Comparison of ENCODE assay signal across 10 mouse cellular contexts in the genomic region with DNA sequence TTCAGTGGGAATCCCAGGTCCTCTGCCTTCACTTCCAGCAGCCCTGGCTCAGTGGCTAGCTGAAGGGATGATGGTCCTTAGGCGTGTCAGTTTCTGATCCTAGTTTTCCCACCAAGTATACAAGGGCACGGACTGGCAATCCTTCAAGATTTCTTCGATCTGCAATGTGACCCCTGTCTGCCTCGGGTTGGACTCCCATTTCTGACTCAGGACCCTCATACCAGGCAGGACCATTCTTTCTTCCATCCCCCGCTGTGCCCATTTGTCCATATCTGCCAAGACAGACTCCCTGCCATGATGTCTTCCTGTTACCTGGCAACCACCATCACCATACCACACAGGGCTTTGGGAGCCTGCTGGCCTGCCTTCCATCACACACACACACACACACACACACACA.
A peak's percentile ranks its signal among the peaks of the same experiment; 100 is the strongest.
DNase-seq lines count a peak whose midpoint lies in the region; ATAC-seq and TF ChIP-seq lines count a peak whose summit lies in the region.
"Had no signal": no experiment of that assay in that cellular context is flagged by ENCODE, and none has a peak within 500 bp of the region (broad histone marks: within the 10 kb centered on the region; RNA-seq: fewer than 3 reads in every experiment).

No protein-coding gene starts in this region.

- no peak overlapping the region for H3K4me3 ChIP-seq in forebrain, embryonic 10.5 days
- no peak overlapping the region for H3K4me3 ChIP-seq in forebrain, embryonic 15.5 days
- no peak overlapping the region for H3K4me3 ChIP-seq in cerebellum, adult 2 months (replicated peaks; ENCODE audit: insufficient read depth, low read depth, low read length)
- H3K4me3 ChIP-seq in hindbrain, embryonic 12.5 days: no peak overlapping the region
- no peak overlapping the region for H3K4me3 ChIP-seq in midbrain, postnatal 0 days (ENCODE audit: low read depth, low read length)

- peak overlapping the region; percentile 63; the same call in 1 of the 2 replicates for H3K27ac ChIP-seq in forebrain, embryonic 10.5 days
- no peak overlapping the region for H3K27ac ChIP-seq in forebrain, embryonic 15.5 days (replicated peaks)
- peak overlapping the region; percentile 98 for H3K27ac ChIP-seq in cerebellum, adult 2 months (ENCODE audit: insufficient read depth, low read length)
- H3K27ac ChIP-seq in hindbrain, embryonic 12.5 days: peak overlapping the region; percentile 3; the same call in 1 of the 2 replicates
- no peak overlapping the region for H3K27ac ChIP-seq in midbrain, postnatal 0 days (ENCODE audit: low read depth, low read length)

- peaks cover 75% of the 10 kb centered on the region for H3K4me1 ChIP-seq in forebrain, embryonic 10.5 days
- H3K4me1 ChIP-seq in forebrain, embryonic 15.5 days: peaks cover 59% of the 10 kb centered on the region
- peaks cover 64% of the 10 kb centered on the region for H3K4me1 ChIP-seq in cerebellum, adult 2 months (ENCODE audit: control insufficient read depth, insufficient read depth, low read length)
- peaks cover 55% of the 10 kb centered on the region for H3K4me1 ChIP-seq in hindbrain, embryonic 12.5 days
- 0 out of 2 replicates have a peak, but pooled peaks cover 3% of the 10 kb centered on the region for H3K4me1 ChIP-seq in midbrain, postnatal 0 days (ENCODE audit: insufficient read depth, low read length)

- no peak for TF ChIP-seq POLR2A in cerebellum, adult 2 months (IDR thresholded peaks at IDR 0.05; ENCODE audit: borderline replicate concordance, insufficient read depth, low read length)

- no peak overlapping the region for H3K9ac ChIP-seq in forebrain, embryonic 15.5 days (replicated peaks)
- no peak overlapping the region; the same call in 1 of the 2 replicates for H3K9ac ChIP-seq in hindbrain, embryonic 12.5 days
- H3K9ac ChIP-seq in midbrain, postnatal 0 days (replicated peaks; ENCODE audit: low read length, poor library complexity, severe bottlenecking): no peak overlapping the region

- H3K27me3 ChIP-seq in forebrain, embryonic 10.5 days (ENCODE audit: poor library complexity, severe bottlenecking): peaks cover 13% of the 10 kb centered on the region; the same call in 1 of the 2 replicates
- H3K27me3 ChIP-seq in forebrain, embryonic 15.5 days: no peaks in the 10 kb centered on the region
- no peaks in the 10 kb centered on the region for H3K27me3 ChIP-seq in cerebellum, adult 2 months (ENCODE audit: control insufficient read depth, insufficient read depth, low read length)
- H3K27me3 ChIP-seq in hindbrain, embryonic 12.5 days: peaks cover 9% of the 10 kb centered on the region
- no peaks in the 10 kb centered on the region for H3K27me3 ChIP-seq in midbrain, postnatal 0 days (ENCODE audit: insufficient read depth, low read length)

- 79% methylated on average over 5 of the region's 5 CpGs for whole genome bisulfite sequencing in forebrain, embryonic 10.5 days
- 55% methylated on average over 5 of the region's 5 CpGs for WGBS in forebrain, embryonic 15.5 days
- WGBS in cerebellum, adult 2 months: 6% methylated on average over 5 of the region's 5 CpGs
- WGBS in hindbrain, embryonic 12.5 days: 40% methylated on average over 5 of the region's 5 CpGs
- WGBS in midbrain, postnatal 0 days: 38% methylated on average over 5 of the region's 5 CpGs

- no peaks in the 10 kb centered on the region for H3K36me3 ChIP-seq in forebrain, embryonic 10.5 days (replicated peaks)
- no peaks in the 10 kb centered on the region for H3K36me3 ChIP-seq in forebrain, embryonic 15.5 days
- H3K36me3 ChIP-seq in hindbrain, embryonic 12.5 days: no peaks in the 10 kb centered on the region
- H3K36me3 ChIP-seq in midbrain, postnatal 0 days (ENCODE audit: insufficient read depth, low read length): no peaks in the 10 kb centered on the region

- H3K4me2 ChIP-seq in forebrain, embryonic 15.5 days (replicated peaks): no peak overlapping the region
- no peak overlapping the region for H3K4me2 ChIP-seq in hindbrain, embryonic 12.5 days (replicated peaks)
- H3K4me2 ChIP-seq in midbrain, postnatal 0 days (ENCODE audit: low read depth, low read length, poor library complexity, severe bottlenecking): no peak overlapping the region
- H3K4me2 ChIP-seq: liver, embryonic 11.5 days had no signal

- no peak; the same call in 1 of the 2 replicates for ATAC-seq in forebrain, embryonic 15.5 days (replicated peaks)
- no peak; the same call in 1 of the 2 replicates for ATAC-seq in hindbrain, embryonic 12.5 days (ENCODE audit: low FRiP score)
- ATAC-seq in midbrain, postnatal 0 days (ENCODE audit: low FRiP score): 0 out of 2 replicates have a peak, but pooled peaks have one; percentile 33

- no peaks in the 10 kb centered on the region for H3K9me3 ChIP-seq in forebrain, embryonic 10.5 days
- no peaks in the 10 kb centered on the region for H3K9me3 ChIP-seq in forebrain, embryonic 15.5 days
- H3K9me3 ChIP-seq in hindbrain, embryonic 12.5 days (replicated peaks): no peaks in the 10 kb centered on the region
- no peaks in the 10 kb centered on the region for H3K9me3 ChIP-seq in midbrain, postnatal 0 days (ENCODE audit: low read length)

- no peak for TF ChIP-seq CTCF in cerebellum, adult 2 months (IDR thresholded peaks at IDR 0.05; ENCODE audit: borderline replicate concordance, insufficient read depth, low read depth, low read length)
- TF ChIP-seq CTCF in midbrain, postnatal 0 days (IDR thresholded peaks at IDR 0.05): no peak

- peak; percentile 18 for DNase-seq in forebrain, embryonic 10.5 days (ENCODE audit: extremely low spot score, low spot score)
- DNase-seq in cerebellum, adult 2 months: peak; percentile 90 to 91
- peak; percentile 73 for DNase-seq in midbrain, postnatal 0 days (ENCODE audit: low spot score)
- no peak for DNase-seq in layer of hippocampus, postnatal 10 days (ENCODE audit: low spot score in 2 of 2)
- DNase-seq in heart, adult 18-20 months: no peak
- no peak for DNase-seq in layer of hippocampus, postnatal 36 days
- DNase-seq: lung, postnatal 36 days had no signal

Comparison
In these comparisons a context has a peak if more than half of its experiments do, and no peak if none do; other contexts are left out.
1. H3K27ac ChIP-seq: peak in forebrain, embryonic 10.5 days (single experiment), cerebellum, adult 2 months (single experiment) and hindbrain, embryonic 12.5 days (single experiment); none in forebrain, embryonic 15.5 days (single experiment) and midbrain, postnatal 0 days (single experiment).
2. DNase-seq: peak in forebrain, embryonic 10.5 days (single experiment), cerebellum, adult 2 months (2 of 2) and midbrain, postnatal 0 days (single experiment); none in layer of hippocampus, postnatal 10 days (0 of 2), heart, adult 18-20 months (0 of 2) and layer of hippocampus, postnatal 36 days (0 of 2).